Mouse (Mus musculus): ENCODE measurements at regions not wholly inside any gene's neighbourhood (a gene's known extent, or its start where the extent isn't known, plus 50 kb on each side); places are given as distances from the start of the nearest gene placed in this dataset.

DNA sequence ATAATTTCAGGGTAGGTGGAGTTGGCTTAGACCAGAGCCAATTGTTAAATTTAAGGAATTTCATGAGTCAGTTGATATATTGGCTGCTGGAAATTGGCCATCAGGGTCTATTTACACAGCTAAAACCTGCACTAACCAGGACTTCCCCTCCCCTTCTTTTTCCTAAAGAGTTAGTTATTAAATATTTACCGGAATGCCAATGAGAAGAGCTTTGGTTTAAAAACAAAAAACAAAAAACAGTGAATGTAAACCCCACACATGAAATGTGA is 294.6 kb downstream of the Epha4 start:
- DNase-seq, result no peak

DNA sequence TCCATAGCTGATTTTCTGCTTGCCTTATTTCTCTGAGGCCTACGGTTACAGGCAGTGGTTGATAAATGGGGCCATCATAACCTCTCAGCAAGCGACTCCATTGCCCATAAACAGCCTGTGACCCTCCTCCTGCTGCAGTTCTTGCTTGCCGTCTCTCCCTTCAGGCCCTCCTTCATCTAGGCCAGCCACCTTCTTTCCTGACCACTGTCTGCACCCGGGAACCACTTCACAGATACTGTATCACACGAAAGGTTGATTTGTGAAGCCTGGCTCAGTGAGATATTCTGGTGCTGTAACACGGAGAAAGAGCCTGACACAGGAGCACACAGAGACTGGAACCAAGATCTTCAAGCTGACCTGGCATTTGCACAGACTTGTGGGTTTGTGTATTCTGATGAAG is 294.1 kb downstream of the Epha4 start:
- DNase-seq, result no peak

GRCm38 (mm10) chr1:77221900-77222299 is 293.0 kb downstream of the Epha4 start:
- DNase-seq, result no peak

DNA sequence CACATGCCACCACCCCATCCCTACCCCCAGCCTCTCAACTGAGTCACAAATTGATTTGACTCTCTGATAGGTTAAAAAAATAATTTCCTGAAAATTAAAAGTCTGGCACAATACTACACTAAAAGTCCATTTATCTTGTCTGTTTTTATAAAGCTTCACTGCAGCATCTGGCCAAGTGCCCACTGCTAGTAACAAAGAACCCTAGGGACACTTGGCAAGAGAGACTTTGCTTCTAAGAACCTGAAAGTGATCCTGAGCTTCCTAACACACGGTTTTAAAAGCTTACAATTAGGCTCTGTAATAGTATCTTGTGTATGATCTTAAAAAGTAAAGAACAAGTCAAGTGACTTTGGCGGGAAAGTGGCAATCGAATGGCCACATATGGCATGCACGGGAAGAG is 288.3 kb downstream of the Epha4 start:
- DNase-seq, result no peak

- no peak for DNase-seq
Measured at GRCm38 (mm10) chr1:77226991-77227515, 287.8 kb downstream of the Epha4 start.

DNA sequence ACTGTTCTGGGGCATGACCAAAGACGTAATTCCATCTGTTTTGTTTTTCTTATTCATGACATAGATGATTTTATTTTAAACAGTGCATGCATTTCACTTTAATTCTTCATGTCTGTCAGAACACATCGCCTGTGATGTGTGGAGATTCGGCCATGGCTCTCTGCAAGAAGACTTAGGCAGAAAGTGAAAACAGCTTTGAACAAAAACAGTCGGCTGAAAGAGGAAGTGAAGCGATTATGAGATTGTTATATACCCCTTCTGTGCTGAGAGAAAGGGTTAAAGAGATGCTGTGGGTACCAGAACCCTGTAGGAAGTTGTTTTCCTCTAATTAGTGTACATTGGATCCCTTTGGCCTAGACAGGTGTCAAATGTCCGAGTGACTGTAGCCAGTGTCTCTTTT is 287.1 kb downstream of the Epha4 start:
- DNase-seq, result no peak

GRCm38 (mm10) chr1:77229561-77229960 is 285.3 kb downstream of the Epha4 start:
- no peak for DNase-seq

GRCm38 (mm10) chr1:77233010-77233409 is 281.9 kb downstream of the Epha4 start:
- no peak for DNase-seq

GRCm38 (mm10) chr1:77244642-77245041 is 270.2 kb downstream of the Epha4 start:
- DNase-seq, result no peak

GRCm38 (mm10) chr1:77246047-77246446 is 268.8 kb downstream of the Epha4 start:
- DNase-seq, result no peak

DNA sequence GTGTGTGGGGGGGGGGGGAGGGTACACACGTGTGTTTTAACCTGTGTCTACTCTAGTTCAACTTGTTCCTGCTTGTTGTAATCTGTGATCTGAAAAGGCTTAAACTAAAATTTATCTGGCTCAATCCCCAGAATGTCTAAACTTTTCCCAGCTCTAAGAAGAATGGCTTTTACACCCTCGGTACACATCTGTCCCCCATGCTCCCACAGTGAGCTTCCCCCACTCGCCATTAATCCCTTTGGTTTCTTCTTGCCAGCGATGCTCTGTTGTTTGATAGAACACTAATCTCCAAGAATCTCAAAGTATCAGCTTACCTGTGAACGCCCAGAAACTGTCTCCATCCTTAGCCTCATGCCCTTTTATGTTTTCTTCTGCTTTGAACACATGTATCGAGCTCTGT is 260.6 kb downstream of the Epha4 start:
- DNase-seq, result no peak

DNA sequence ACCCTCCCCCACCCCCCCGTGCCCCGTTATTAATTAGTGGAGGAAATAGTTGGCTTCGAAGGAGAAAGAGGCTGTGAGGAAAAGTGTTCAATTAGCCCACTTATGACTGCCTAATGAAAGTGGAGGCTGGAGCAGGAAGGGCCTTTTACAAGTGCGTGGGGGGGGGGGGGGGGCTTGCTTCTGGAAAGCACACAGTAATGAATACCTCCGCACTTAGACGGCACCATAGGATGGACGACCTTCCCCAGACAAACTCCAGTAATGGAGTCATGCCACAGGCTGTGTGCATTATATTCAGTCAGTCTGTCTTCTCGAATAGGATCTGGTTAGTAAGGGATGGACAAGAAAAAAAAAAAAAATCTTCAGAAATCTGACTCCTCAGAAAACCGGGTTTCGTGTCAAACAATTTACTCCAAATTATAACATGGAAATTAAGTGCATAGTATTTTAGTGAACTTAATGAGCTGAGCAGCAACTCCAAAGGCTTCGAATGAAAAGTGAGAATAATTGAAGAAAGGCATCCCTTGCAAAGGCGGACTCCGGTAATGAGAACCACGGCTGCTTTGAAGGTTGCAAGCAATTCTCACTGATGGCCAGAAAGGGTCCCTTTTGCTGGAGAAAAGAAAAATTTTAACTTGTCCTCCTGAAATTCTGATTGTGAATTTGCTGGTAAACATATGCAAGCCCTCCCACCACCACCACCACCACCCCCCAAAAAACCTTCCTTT is 258.6 kb downstream of the Epha4 start:
- DNase-seq, result no peak

- DNase-seq, result no peak
Measured at GRCm38 (mm10) chr1:77258730-77259310, 256.1 kb downstream of the Epha4 start.

DNA sequence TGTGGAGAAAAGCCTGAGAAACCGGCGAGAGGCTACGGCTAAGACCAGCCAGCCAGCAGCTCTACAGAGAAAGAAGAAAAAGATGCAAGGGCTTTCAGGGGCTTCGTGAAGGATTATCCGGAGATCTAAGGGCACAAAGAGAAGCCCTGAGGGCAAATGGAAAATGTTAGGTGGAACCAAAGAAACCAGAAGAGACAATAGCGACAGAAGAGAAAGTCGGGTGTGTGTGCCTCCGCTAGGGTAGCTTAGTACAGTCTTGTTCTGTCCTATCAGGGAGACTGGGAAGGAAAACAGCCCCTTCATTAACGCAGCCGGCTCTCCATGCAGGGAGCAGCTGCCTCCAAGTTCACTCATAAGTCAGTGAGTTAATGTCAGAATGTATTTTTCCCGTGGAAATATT is 255.1 kb downstream of the Epha4 start:
- no peak for DNase-seq

GRCm38 (mm10) chr1:77261678-77262077 is 253.2 kb downstream of the Epha4 start:
- no peak for DNase-seq

DNA sequence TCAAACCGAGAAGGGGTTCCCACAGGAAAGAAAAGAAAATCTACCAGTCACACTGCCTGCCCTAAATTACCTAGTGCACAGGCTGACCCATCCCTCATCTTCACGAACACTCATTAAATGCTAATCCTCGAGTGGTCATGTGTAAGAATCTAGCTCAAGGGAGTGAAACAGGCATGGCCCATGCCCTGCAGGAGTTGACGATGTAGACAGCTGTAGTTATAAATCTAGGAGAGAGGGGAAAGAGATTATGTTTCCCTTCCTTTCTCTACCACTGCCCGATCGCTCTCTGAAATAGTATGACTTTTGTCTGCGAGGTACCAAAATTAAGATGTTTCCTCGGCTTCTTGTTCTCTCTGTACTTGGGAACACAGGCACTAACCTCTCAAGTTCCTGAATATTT is 249.2 kb downstream of the Epha4 start:
- DNase-seq, result no peak

- DNase-seq, result no peak
Measured at GRCm38 (mm10) chr1:77267311-77268003, 247.4 kb downstream of the Epha4 start.

DNA sequence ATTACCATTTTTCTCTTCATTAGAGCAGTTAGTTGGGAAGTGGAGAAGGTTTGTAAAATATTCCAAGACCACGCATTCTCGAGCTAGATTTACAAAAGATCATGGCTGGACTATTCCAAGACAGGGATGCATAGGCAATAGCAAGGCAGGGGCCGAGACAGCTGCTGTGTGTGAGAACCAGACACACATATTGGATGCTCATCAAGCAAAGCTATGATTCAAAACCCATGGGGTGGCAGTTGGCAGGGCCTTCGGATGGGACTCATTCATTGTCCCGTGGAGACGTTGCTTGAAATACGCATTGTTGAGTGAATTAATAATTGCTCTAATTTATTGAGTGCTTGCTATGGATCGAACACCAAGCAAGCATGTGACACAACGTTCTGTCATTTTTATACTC is 239.6 kb downstream of the Epha4 start:
- DNase-seq, result no peak

DNA sequence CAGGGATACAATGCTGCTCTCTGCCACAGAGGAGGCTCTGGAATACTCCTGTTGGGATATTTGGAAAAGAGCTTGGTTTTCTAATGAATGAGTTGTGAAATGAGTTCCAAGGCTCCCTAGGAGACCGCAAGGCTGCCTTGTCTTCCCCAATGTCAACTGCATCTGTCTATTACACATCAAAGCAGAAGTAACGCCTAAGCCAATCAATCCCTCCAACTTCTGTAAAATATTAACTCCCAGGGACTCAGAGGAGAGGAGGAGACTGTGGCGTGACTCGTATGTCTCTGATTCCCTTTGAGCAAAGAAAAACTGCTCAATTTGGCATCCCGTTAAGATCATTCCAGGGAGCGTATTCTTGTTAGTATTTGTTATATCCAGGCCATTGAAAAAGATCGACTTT is 235.3 kb downstream of the Epha4 start:
- DNase-seq, result no peak

- no peak for DNase-seq
Measured at GRCm38 (mm10) chr1:77280373-77281038, 234.4 kb downstream of the Epha4 start.

DNA sequence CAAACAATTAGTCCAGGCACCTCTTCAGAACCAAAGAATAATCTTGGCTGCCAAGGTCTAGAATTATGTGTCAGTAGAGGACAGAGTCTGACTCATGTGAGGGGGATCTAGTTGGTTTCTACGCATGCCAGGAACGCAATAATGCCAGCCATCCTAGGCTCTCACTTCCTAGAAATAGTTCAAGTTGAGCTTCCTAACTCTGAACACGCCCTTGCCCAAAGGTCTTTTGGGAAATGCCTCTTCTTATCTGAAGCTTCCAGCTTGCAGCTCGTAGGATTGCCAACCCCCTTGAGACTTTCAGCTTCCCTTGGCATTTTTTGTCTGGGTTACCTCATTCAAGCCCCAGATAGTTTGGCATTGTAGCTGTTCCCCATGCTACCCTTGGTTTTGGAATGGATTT is 233.1 kb downstream of the Epha4 start:
- no peak for DNase-seq

DNA sequence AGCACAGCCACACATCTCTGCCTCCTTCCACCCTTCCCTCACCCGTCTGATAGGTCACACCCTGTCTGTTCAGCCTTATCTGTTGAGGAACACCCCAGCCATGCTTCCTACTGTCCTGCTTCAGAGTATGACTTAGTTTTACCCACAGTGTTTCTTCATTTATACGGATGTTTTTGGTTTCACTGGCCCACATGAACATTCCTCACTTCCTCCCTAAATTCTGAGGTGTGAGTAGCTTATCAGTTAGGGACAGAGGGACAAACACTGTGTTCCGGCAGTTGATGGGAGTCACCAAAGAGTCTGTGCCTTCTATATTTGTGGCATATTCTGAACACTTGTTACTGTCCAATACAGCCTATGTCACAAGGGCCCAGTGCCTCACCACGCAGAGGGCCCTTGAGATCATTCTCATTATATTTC is 216.2 kb downstream of the Epha4 start:
- no peak for DNase-seq

- no peak for DNase-seq
Measured at GRCm38 (mm10) chr1:77300806-77301205, 214.1 kb downstream of the Epha4 start.

GRCm38 (mm10) chr1:77304770-77305169 is 210.1 kb downstream of the Epha4 start:
- no peak for DNase-seq
